Mouse (Mus musculus) megakaryocyte, adult 5-6 weeks (primary cell): Measurements from ENCODE around the gene Pde4dip. TPM values are rescaled to one million over a fixed set of nuclear protein-coding genes. Genes with fewer than 3 reads are reported as not detected.

Source experiments
- ATAC-seq: 2 replicates; pipeline ENCODE4 v1.8.0; 2016; ENCODE audit warnings: mild to moderate bottlenecking, inconsistent platforms; ENCODE audit not compliant: poor library complexity, severe bottlenecking
- total RNA-seq, 2 experiments: library from RNA; stranded (forward) in 1 of 2; stranded (reverse) in 1 of 2; fragments of 153-499, 151-499 nt in 1 of 2; fragments of 221-1000, 200-1000 nt in 1 of 2; gene quantifications; 2 replicates each; pipeline versions ENCODE4 v1.2.3 to v1.2.4; 2015 to 2017

The Pde4dip gene
- total RNA-seq, 2 experiments from 2014 or later: 7.9 to 10.9 TPM

DNA sequence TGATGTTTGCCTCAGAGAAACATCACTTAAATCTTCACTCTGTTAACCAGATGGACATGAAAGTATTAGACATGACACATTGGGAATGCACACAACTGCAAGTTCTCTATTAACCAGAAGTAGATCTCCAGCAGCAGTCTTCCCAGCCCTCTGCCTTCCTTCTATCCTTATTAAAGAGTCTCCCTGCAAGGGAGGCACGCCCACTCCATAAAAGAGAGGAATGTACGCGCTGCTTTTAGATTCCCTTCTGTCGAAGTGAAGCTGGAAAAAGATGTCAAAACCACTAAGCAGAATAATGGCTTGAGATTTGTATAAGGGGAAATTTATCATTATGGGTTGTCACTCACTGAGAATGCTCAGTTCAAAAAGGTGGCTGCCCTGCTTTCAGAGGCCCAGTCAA lies 42.1 kb downstream of the Pde4dip start:
- ATAC-seq: no peak

DNA sequence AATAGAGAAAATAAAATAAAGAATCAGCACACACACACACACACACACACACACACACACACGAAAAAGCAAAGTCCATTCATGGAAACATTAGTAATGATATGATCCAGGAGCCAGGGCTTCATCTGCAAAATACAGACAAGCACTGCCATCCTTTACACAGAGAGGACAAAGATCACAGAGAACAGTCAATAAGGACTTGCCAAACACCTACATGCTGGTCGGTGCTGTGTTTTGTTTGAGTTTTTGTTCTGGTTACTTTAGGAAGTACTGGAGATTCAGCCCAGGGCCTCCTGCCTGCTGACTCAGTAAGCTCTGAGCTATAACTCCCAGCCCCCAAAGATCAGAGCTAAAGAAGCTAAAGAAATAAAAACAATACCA lies 43.7 kb downstream of the Pde4dip start:
- ATAC-seq: no peak

DNA sequence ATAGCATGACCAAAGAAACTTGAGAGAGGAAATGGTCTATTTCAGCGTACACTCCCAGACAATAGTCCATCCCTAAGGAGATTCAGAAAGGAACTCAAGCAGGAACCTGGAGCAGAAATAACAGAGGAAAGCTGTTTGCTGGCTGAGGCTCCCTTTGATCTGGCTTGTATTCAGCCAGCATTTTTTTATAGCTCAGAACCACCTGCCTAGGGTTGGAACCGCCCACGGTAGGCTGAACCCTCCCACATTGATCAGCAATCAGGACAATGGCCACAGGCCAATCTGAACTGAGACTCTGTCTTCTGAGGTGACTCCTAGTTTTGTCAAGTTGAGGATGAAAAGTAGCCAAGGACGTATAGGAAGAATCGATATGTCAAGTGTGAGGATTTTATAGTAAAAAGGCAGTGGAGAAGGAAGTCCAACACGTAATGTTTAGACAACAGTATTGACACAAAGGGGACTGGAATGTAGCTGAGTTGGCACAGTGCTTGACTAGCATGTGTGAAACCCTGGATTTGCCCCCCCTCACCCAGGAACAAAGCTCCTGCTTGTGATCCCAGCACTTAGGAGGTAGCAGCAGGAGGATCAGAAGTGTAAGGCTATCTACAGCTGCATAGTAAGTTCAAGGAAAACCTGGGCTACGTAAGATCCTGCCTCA lies 44.2 kb downstream of the Pde4dip start:
- no peak for ATAC-seq

- ATAC-seq: no peak
These were observed 45.9 kb downstream of the Pde4dip start for GRCm38 (mm10) chr3:97842641-97843040.

DNA sequence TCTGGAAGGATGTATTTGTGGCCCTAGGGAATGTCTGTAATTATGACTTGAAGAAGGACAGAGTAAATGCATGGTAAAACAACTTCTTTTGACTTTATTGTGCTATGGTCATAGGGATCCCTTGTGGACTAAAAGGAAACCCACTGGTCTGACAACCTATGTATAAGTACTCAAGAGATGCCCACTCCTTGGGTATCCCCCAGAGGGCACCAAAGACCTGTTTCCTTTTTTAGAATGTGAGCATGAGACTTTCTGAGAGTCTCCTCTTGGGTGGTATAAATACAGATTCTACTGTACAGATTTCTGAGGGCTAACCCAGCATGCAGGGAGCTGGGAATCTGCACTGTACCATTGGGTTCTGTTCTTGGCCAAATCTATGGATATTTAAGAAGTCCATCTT lies 48.1 kb downstream of the Pde4dip start:
- no peak for ATAC-seq

DNA sequence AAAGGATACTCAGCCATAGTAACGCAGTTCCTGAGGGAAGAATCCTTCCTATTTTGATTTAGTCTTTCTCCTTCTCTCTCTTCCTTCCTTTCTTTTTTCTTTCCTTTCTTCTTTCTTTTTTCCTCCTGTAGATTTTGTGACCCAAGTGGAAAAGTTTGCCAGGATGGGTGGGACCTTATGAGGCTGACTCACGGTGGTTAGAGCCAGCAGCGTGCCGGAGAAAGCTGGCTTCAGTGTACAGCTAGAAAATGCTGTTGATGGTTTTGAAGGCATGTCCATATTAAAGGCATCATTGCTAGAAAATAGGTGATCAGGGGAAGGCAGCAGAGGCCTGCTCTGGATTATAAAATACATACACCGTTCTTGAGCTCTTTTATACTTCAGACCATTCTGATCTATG lies 52.6 kb downstream of the Pde4dip start:
- no peak for ATAC-seq

GRCm38 (mm10) chr3:97834625-97835024 lies 53.9 kb downstream of the Pde4dip start:
- ATAC-seq: no peak

GRCm38 (mm10) chr3:97831564-97832320 lies 56.8 kb downstream of the Pde4dip start:
- ATAC-seq: peak; percentile 30; the same call in 1 of the 2 replicates

GRCm38 (mm10) chr3:97830622-97831021 lies 57.9 kb downstream of the Pde4dip start:
- no peak for ATAC-seq

DNA sequence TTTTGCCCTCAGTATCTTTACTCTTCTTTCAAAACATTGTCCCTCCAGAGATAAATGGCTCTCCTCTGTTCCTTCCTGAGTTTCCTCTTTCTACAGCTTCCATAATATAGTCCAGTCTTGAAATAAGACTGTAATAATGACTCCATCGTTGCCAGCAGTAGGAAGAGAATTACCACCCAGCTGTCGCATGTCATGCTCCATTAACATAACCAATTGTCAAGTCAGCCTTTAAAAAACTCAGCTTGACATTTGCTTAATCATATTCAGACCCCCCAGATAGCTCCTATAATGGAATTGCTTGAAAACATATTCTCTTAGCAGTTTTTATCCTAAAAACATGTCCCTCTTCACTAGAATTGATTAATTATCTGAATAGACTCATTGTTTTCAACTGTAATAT lies 58.4 kb downstream of the Pde4dip start:
- no peak for ATAC-seq

GRCm38 (mm10) chr3:97828286-97828685 lies 60.2 kb downstream of the Pde4dip start:
- ATAC-seq: no peak

DNA sequence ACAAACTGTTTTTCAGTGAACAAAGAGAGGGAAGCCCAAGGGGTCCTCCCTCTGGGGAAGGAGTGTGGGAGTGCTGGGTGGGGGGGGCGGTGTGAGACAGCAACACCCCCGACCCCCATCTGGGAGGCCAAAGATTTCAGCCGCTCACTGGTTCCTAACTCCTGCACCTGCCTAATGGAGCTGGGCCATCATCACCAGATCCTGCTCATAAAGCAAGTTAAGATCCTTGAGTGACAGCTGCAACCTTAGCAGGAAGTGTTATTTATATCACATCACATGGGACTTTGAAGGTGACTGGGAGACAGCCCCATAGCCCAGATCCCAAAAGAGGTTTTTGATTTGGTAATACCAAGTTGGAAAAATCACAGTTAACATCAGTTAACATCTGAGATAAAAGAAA lies 63.3 kb downstream of the Pde4dip start:
- ATAC-seq: no peak

- ATAC-seq: peak; percentile 41; the same call in 1 of the 2 replicates
These were observed 63.8 kb downstream of the Pde4dip start for GRCm38 (mm10) chr3:97824744-97825143.

DNA sequence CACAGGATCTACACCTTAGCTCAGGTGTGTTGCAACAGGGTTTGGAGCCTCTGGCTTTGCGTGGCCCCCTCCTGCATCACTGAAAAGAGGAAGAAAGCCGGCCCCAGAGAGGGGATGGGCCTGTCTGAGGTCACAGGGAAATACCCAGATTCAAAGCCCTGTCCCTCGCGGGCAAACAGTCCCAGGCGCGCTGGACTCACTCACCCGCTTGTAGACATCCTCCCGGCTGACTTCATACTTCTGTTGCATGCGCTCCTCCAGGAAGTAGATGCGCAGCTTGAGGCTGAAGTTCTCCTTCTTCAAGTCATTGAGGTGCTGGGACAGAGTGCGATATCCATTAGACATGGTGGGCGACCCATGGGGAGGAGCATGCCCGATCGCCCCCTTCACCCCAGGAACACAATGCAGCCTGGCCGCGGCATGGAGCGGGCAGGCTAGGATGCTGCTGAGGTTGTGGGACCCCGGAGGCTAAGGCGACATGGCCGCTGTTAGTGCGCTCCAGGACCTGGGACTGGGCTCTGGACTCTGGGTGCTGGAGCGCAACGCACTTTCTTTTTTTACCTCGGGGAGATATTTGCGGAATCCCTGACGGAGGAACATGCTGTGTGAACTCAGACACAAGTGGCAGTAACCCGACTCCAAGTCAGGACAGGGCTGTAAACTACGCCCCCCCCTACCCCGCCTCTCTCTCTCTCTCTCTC lies 64.3 kb downstream of the Pde4dip start:
- ATAC-seq: peak; percentile 86

GRCm38 (mm10) chr3:97823438-97823837 lies 65.1 kb downstream of the Pde4dip start:
- no peak for ATAC-seq

DNA sequence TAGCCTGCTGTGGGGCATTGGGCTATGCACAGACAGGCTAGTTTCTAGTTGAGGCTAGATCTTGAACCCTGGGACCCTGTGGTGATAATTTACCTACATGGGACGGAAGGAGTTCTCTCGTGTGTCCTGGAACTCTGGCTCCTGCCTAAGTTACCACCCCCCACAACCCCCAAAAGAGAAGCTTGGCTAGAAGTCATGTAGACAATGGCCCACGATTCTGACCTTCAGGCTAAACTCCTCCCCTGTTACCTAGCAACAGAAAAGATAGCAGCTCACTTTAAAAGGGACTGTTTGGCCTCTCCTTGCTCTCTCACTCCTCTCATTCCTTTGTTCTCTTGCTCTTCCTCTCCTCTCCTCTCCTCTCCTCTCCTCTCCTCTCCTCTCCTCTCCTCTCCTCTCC lies 69.5 kb downstream of the Pde4dip start:
- no peak for ATAC-seq

- ATAC-seq: no peak
These were observed 70.0 kb downstream of the Pde4dip start for GRCm38 (mm10) chr3:97818383-97818982.

DNA sequence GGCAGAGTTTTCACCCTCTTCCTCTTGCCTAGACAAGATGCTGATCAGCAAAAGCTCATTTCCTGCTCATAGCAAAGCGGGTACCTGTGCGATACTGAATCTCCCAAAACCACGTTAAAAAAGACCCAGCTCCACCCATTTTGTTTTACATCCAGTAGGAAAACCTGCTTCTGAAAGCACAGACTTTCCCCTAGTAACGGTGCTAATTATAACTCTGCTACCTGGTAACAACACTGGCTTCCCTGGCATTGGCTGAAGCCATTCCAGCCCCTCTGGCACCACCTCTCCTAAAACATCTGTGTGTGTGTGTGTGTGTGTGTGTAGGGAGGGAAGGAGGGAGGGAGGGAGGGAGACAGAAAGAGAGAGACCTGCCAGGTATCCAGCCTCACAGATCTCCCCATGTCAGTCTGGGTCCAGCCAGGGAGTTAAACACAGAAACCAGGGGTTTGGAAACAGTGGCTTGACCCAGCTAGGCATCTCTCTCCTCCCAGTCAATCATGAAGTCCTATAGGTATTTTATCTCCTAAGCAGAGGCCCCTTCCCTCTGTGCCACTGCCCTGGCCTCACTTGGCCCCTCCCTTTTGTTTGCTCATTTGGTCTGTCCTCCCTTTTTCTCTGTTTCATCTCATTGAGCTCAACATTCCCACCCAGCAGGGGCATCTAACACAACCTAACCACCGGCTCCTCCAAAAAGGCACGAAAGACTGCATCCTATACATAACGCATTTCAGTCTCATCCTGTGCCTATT lies 76.7 kb downstream of the Pde4dip start:
- no peak for ATAC-seq

GRCm38 (mm10) chr3:97811158-97811557 lies 77.3 kb downstream of the Pde4dip start:
- no peak for ATAC-seq

DNA sequence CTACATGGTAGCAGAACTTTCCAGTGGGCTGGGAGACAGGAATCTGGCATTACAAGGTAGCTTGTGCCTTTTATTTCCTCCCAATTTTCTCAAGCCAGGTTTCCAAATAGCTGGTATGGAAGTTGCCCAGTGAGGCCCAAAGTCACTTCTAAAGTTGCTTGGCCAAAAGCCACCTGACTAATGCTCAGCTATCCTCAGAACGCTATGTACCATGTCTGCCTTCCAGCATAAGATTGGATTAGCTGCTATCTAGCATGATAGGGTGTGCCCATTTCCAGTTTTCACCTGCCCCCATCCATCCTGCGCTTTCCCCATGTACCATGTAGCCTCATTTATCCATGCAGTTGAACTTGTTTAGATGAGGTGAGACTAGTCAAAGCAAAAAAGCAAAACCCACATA lies 78.2 kb downstream of the Pde4dip start:
- ATAC-seq: no peak

- ATAC-seq: no peak
These were observed 82.9 kb downstream of the Pde4dip start for GRCm38 (mm10) chr3:97805559-97805958.
